Mouse (Mus musculus) erythroblast, embryonic 14.5 days (primary cell): ENCODE results near the gene Igf2bp2.

ENCODE experiments used
- GATA1 ChIP-seq: IDR thresholded peaks from 2 replicates; pipeline ENCODE4 v1.6.1; 2012; ENCODE audit warnings: low read length, inconsistent platforms, mixed read lengths
- TAL1 ChIP-seq: IDR thresholded peaks from 3 replicates; pipeline ENCODE4 v1.6.1; 2012; ENCODE audit warnings: low read length, inconsistent platforms, mixed read lengths

DNA sequence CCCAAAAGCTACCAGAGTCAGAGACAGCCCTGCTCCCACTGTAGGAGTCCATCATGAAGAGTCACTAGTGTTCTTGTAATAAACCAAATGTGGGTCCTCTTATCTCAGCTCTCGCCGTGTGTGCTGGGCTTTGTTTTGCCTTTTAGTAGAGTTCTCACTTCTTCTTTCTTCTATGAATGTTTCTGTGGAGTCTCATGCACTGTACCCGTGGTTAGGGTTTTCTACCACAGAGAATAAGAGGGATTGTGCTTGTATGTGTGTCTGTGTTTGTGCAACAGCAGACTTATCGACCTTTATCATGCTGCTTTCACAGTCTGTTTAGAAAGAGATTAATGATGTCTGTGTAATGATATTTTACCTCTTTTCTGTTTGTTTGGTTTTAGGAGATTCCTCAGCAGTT is 119.3 kb downstream of the Igf2bp2 start:
- TF ChIP-seq GATA1: no peak
- TF ChIP-seq TAL1: no peak
